Mouse (Mus musculus) adrenal gland (tissue): ENCODE measurements at regions not wholly inside any gene's neighbourhood (a gene's known extent, or its start where the extent isn't known, plus 50 kb on each side); places are given as distances from the start of the nearest gene placed in this dataset.
"Not testable (repeated sequence)": the region's sequence is repeated elsewhere in the genome, so short reads cannot be mapped to it uniquely, and the experiment has no call there.

Experiments
- intact Hi-C: fragments of 180-260 bp; cut with DNase I; formaldehyde crosslinking; loops from one replicate; pipeline ENCODE4 v1.15.1; 2025

DNA sequence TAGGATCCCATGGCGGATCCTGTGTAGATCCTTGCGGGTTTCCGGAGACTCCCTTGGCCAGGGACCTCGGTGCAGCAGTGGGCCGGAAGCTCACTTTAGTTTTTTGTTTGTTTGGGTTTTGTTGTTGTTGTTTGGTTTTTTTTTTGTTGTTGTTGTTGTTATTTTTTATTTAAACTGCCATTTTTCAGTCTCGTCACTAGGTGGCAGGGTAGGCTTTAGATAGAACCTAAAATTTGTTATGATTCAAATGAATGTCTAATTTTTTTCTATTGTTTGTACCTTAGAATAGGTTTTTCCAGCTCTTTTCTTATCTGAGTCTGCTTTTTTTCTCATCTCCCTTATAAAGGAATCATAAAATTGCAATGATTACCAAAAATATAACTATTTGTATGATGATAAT, 834.4 kb upstream of the Tacstd2 start:
- intact Hi-C loops: no loop called here

DNA sequence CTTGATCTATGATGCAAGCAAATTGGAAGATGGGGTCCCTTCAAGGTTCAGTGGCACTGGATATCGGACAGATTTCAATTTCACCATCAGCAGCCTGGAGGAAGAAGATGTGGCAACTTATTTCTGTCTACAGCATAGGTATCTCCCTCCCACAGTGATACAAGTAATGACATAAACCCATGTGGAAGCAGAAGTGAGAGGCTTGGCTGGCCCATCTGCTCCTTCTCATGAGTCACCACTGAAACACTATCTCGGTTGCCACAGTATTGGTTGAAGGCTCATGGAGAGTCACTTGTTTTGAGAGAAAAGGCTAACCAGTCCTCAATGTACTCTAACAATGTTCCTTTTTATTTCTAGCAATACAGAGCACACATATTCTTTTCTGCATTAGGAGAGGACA, 804.2 kb upstream of the Tacstd2 start:
- intact Hi-C loops: loop anchor here (5.0 kb wide), 2 partner anchors 52 to 158 kb away; no protein-coding TSS in a partner anchor

DNA sequence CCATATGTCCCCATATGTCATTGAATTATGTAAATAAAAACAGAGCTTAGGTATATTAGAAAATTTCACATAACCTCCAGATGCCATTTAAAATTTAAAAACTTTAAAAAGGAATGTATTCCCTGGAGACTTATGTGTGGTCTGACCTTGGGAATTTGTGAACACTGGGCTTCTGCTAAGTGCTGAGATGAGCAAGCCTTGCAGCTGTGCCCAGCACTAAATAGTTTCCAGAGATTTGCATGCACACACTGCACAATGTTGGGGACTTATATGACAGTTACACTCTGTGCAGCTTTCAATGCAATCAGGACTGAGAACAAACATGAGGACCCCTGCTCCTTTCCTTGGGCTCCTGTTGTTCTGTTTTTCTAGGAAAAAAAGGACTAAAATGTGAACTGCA, 803.6 kb upstream of the Tacstd2 start:
- intact Hi-C loops: loop anchor here (5.0 kb wide), 2 partner anchors 53 to 157 kb away; no protein-coding TSS in a partner anchor

DNA sequence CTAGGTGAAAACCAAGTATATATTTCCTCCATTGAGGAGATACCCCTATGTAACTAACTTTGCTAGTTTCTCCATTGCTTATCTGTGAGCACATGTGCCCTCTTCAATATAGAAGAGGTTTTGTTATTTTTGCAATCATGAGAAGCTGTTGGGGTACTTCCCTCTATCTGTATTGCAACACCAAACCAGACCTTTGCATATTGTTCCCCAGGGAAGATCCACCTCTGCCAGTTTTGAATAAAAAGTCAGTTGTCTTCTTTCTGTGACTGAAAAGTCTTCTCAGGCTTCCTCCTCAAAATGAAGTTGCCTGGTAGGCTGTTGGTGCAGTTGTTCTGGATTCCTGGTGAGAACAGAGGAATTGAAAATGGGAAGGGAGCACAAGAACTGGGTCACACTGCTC, 775.8 kb upstream of the Tacstd2 start:
- intact Hi-C loops: loop anchor here (5.0 kb wide), 1 partner anchor 149 kb away; no protein-coding TSS in a partner anchor

DNA sequence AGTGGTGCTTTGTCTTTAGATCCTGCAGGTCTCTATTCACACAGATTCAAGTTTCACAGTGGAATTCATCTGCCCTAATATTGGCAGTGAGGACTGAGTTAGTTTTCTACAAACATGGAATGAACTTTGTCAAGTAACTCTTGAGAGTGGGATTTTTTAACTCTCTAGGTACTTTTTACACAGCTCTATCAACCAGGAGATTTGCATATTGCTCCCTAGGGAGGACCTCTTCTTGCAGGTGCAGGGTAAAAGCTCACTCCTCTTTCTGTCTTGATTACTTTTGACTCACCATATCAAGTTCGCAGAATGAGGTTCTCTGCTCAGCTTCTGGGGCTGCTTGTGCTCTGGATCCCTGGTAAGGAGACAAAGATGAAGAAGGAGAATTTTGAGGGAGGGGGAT, 766.5 kb upstream of the Tacstd2 start:
- intact Hi-C loops: no loop called here

DNA sequence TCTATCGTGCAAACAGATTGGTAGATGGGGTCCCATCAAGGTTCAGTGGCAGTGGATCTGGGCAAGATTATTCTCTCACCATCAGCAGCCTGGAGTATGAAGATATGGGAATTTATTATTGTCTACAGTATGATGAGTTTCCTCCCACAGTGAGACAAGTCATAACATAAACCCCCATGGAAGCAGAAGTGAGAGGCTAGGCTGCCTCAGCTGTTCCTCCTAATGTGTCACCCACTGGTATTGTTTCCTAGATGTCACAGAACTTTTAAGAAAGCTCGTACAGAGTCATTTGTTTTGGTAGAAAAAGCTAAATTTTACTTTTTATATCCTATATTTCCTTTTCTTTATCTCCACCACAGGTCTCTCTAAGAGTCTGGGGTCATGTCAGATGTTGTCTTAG, 721.1 kb upstream of the Tacstd2 start:
- intact Hi-C loops: loop anchor here (5.0 kb wide), 1 partner anchor 154 kb away; no protein-coding TSS in a partner anchor

DNA sequence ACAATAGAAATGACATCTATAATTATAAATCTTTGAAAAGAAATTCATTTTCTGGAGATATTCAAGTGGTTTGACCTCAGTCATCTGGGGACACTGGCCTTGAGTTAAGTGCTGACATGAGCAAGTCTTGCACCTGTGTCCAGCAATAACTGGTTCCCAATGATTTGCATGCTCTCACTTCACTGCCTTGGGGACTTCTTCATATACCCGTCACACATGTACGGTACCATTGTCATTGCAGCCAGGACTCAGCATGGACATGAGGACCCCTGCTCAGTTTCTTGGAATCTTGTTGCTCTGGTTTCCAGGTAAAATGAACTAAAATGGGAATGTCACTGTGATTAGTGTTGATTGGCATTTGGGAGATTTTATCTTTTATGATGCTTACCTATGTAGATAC, 720.6 kb upstream of the Tacstd2 start:
- intact Hi-C loops: loop anchor here (5.0 kb wide), 1 partner anchor 154 kb away; no protein-coding TSS in a partner anchor

DNA sequence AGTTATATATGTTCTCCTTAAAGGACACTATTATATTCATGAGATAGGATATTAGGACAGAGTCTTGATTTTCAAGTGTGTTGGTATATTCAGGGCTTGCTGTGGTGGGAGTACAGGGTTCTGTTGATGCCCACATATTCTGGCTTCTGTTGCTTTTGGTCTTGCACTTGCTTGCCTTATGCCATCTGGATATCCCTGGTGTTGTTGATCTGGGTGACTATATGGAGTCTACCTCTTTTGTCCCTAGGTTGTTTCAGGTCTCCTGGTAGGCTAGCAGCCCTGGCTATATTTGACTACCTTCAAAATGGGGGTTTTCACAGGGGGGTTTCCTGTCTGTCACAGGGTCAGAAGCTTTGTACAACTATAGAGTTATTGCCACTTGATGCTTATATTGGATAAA, 717.1 kb upstream of the Tacstd2 start:
- intact Hi-C loops: no loop called here

DNA sequence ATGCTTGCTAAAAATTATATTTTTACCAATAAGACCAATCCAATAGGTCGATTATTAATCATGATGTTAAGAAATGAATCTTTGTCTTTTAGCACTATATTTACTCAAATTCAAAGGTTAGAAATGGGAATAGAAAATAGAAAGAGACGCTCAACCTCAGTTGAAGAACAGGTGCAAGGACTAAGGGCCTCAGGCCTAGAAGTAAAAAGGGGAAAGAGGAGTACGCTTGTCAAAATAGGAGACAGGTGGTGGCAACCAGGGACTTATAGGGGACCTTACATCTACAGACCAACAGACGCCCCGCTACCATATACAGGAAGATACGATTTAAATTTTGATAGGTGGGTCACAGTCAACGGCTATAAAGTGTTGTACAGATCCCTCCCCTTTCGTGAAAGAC, 715.7 kb upstream of the Tacstd2 start:
- intact Hi-C loops: not testable (repeated sequence)

DNA sequence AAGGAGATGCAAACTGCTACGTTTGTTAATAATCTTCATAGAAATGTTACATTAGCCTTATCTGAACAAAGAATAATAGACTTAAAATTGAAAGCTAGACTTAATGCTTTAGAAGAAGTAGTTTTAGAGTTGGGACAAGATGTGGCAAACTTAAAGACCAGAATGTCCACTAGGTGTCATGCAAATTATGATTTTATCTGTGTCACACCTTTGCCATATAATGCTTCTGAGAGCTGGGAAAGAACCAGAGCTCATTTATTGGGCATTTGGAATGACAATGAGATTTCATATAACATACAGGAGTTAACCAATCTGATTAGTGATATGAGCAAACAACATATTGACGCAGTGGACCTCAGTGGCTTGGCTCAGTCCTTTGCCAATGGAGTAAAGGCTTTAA, 714.8 kb upstream of the Tacstd2 start:
- intact Hi-C loops: not testable (repeated sequence)

DNA sequence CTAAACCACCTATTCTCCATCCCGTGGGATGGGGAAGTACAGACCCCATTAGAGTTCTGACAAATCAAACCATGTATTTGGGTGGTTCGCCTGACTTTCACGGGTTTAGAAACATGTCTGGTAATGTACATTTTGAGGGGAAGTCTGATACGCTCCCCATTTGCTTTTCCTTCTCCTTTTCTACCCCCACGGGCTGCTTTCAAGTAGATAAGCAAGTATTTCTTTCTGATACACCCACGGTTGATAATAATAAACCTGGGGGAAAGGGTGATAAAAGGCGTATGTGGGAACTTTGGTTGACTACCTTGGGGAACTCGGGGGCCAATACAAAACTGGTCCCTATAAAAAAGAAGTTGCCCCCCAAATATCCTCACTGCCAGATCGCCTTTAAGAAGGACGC, 713.7 kb upstream of the Tacstd2 start:
- intact Hi-C loops: not testable (repeated sequence)

DNA sequence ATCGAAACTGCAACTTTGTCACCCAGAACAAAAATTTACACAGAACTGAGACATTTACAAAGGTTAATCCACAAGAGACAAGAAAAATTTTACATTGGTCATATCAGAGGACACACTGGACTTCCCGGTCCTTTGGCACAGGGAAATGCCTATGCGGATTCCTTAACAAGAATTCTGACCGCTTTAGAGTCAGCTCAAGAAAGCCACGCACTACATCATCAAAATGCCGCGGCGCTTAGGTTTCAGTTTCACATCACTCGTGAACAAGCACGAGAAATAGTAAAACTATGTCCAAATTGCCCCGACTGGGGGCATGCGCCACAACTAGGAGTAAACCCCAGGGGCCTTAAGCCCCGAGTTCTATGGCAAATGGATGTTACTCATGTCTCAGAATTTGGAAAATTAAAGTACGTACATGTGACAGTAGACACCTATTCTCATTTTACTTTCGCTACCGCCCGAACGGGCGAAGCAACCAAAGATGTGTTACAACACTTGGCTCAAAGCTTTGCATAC, 712.5 kb upstream of the Tacstd2 start:
- intact Hi-C loops: not testable (repeated sequence)

DNA sequence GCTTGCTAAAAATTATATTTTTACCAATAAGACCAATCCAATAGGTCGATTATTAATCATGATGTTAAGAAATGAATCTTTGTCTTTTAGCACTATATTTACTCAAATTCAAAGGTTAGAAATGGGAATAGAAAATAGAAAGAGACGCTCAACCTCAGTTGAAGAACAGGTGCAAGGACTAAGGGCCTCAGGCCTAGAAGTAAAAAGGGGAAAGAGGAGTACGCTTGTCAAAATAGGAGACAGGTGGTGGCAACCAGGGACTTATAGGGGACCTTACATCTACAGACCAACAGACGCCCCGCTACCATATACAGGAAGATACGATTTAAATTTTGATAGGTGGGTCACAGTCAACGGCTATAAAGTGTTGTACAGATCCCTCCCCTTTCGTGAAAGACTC, 707.2 kb upstream of the Tacstd2 start:
- intact Hi-C loops: not testable (repeated sequence)

DNA sequence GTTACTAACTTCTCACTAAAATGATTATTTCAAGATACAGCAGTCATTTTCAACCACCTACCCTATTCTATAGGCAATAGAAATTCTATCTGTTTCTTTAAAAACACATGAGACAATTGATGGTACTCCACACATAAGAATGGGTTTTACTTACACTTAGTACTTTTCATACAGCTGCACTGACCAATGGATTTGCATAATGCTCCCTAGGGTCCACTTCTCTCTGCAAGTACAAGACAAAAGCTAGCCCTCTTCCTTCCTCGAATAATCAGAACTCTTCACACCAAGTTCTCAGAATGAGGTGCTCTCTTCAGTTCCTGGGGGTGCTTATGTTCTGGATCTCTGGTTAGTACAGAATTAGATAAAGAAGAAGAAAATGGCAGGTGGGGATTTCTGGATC, 684.1 kb upstream of the Tacstd2 start:
- intact Hi-C loops: no loop called here

DNA sequence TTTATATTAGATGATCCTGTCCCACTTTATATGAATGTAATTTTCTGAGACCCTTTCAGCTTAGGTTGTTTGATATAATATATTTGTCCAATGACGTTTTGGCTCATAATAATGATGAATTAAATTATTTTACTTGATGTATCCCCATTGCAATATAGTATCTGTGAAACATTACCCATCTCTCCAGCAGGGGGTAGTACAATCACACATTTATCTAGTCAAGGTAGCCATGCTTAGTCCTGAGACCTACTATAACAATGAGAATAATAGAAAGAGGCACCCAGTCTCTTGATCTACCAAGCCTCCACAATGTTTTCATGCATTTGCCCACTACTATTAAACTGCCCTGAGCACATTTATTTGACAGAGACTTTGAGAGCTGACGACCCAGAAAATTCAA, 665.9 kb upstream of the Tacstd2 start:
- intact Hi-C loops: no loop called here

DNA sequence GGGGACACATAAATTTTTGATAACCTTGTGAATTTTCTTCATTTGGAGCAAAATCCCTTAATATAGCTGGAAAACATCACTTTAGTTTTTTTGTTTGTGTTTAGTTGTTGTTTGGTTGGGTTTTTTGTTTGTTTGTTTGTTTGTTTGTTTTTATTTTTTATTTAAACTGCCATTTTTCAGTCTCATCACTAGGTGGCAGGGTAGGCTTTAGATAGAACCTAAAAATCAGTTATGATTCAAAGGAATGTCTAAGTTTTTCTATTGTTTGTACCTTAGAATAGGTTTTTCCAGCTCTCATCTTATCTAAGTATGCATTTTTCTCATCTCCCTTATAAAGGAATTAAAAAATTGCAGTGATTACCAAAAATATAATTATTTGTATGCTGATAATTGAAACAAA, 662.4 kb upstream of the Tacstd2 start:
- intact Hi-C loops: no loop called here

DNA sequence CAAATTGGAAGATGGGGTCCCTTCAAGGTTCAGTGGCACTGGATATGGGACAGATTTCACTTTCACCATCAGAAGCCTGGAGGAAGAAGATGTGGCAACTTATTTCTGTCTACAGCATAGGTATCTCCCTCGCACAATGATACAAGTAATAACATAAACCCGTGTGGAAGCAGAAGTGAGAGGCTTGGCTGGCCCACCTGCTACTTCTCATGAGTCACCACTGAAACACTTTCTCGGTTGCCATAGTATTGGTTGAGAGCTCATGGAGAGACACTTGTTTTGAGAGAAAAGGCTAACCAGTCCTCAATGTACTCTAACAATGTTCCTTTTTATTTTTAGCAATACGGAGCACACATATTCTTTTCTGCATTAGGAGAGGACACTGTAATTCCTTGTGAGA, 629.2 kb upstream of the Tacstd2 start:
- intact Hi-C loops: loop anchor here (5.0 kb wide), 1 partner anchor 148 kb away; no protein-coding TSS in a partner anchor

DNA sequence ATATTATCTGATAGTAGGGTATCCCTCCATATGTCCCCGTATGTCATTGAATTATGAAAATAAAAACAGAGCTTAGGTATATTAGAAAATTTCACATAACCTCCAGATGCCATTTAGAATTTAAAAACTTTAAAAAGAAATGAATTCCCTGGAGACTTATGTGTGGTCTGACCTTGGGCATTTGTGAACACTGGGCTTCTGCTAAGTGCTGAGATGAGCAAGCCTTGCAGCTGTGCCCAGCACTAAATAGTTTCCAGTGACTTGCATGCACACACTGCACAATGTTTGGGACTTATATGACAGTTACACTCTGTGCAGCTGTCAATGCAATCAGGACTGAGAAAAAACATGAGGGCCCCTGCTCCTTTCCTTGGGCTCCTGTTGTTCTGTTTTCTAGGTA, 628.5 kb upstream of the Tacstd2 start:
- intact Hi-C loops: loop anchor here (5.0 kb wide), 1 partner anchor 148 kb away; no protein-coding TSS in a partner anchor

DNA sequence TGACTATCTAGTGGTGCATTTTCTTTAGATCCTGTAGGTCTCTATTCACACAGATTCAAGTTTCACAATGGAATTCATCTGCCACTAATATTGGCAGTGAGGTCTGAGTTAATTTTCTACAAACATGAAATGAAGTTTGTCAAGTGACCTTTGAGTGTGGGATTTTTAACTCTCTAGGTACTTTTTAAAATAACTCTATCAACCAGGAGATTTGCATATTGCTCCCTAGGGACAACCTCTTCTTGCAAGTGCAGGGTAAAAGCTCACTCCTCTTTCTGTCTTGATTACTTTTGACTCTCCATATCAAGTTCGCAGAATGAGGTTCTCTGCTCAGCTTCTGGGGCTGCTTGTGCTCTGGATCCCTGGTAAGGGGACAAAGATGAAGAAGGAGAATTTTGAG, 616.0 kb upstream of the Tacstd2 start:
- intact Hi-C loops: no loop called here

DNA sequence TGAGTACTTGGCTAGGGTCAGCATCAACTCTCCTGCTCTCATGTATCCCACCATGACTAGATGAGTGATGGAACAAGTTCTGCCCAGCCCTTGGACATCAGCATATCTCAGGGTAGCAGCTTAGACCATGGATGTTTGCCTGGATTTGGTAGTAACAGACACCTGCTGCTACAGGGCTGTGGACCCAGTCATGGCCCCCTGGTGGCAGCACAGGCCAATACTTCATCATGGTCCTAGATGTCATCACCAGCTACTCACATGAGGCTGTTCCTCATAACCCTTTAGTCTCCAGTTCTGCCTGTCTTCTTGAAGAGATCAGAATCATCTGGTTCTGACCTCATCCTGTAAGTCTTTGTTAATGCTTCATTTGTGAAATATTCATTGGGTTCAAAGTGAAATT, 566.9 kb upstream of the Tacstd2 start:
- intact Hi-C loops: loop anchor here (5.0 kb wide), 1 partner anchor 155 kb away; no protein-coding TSS in a partner anchor
